Mouse (Mus musculus) brain, embryonic 14.5 days (tissue): ENCODE results near the gene Clk4.

Source experiments
- CTCF ChIP-seq: fragments of 200-500 bp; IDR thresholded peaks from 2 replicates; pipeline ENCODE4 v1.5.1; 2012; ENCODE audit warnings: inconsistent platforms, mild to moderate bottlenecking, moderate library complexity, borderline replicate concordance; ENCODE audit not compliant: insufficient read depth, insufficient read length; ENCODE audit errors: extremely low read depth
- POLR2A ChIP-seq: fragments of 200-500 bp; IDR thresholded peaks from 2 replicates; pipeline ENCODE4 v1.6.1; 2012; ENCODE audit warnings: mild to moderate bottlenecking, inconsistent platforms, borderline replicate concordance; ENCODE audit not compliant: poor library complexity, insufficient read depth, insufficient read length, severe bottlenecking; ENCODE audit errors: extremely low read depth

DNA sequence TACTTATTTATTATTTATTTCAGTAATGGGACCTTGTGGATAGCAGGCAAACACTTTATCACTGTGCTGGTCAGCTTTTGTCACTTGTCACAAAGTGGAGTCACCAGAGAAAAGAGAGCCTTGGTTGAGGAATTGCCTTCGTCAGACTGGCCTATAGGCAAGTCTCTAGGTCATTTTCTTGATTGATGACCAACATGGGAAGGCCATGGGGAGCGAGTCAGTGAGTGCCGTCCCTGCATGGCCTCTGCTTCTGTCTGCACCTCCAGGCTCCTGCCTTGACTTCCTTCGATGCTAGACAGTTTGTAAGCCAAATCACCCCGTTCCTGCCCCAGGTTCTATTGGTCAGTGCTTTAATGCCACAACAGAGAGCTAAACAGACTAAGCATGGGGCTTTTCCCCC, 40.9 kb downstream of the Clk4 start:
- TF ChIP-seq CTCF = no peak
- TF ChIP-seq POLR2A = no peak
